34 mouse cellular contexts compared by ENCODE assay signal in the genomic region with DNA sequence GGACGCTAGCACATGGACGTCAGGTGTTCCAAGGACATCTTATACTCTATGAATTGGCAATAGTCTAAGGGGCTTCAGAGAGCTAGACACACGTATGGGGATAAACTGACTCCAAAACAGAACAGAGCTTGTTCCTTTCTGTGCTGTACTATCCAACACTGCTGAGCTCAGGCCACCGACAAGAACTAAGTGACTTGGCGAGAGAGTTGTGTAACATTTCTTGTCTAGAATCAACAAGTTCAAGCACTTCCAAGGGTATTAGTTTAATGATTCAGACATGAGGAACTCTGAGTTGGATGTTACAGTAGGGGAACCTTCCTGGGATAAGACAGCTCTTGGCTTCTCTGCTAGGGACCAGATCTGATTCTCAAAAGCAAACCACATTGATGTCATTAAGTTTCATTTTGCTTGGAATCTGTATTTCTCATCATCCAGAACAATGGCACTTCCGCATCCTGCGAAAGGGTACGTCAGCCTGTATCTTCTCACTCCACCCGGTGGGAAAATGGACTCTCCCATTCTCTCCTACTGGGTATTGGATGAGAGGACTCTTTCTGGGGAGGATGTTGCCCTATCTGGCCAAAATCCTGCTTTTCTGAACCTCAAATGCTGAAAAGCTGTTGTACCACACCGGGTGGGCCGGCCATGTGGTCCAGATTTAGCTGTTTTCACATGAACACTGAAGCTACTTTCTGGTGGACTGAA. TPM values are rescaled to one million over a fixed set of nuclear protein-coding genes. Genes with fewer than 3 reads are reported as not detected.
A peak's percentile ranks its signal among the peaks of the same experiment; 100 is the strongest.
DNase-seq lines count a peak whose midpoint lies in the region; ATAC-seq and TF ChIP-seq lines count a peak whose summit lies in the region.
"Had no signal": no experiment of that assay in that cellular context is flagged by ENCODE, and none has a peak within 500 bp of the region (broad histone marks: within the 10 kb centered on the region; RNA-seq: fewer than 3 reads in every experiment).

No protein-coding gene starts in this region.

- no peak for TF ChIP-seq CTCF in lung, adult 2 months (IDR thresholded peaks at IDR 0.05; ENCODE audit: insufficient read depth, low read length)

- no peaks in the 10 kb centered on the region for H3K27me3 ChIP-seq in lung, embryonic 16.5 days (ENCODE audit: control insufficient read depth, insufficient read depth, low read depth, low read length)
- H3K27me3 ChIP-seq in midbrain, embryonic 15.5 days (replicated peaks), result no peaks in the 10 kb centered on the region
- H3K27me3 ChIP-seq: embryonic facial prominence, embryonic 13.5 days; forebrain, embryonic 12.5 days; forebrain, embryonic 15.5 days; heart, embryonic 15.5 days; hindbrain, embryonic 13.5 days had no signal

- H3K36me3 ChIP-seq in lung, embryonic 16.5 days (ENCODE audit: control insufficient read depth, insufficient read depth, low read length), result no peaks in the 10 kb centered on the region
- H3K36me3 ChIP-seq in midbrain, embryonic 15.5 days (replicated peaks), result no peaks in the 10 kb centered on the region
- H3K36me3 ChIP-seq: embryonic facial prominence, embryonic 10.5 days; embryonic facial prominence, embryonic 13.5 days; forebrain, embryonic 12.5 days; forebrain, embryonic 15.5 days; heart, embryonic 15.5 days; hindbrain, embryonic 10.5 days; hindbrain, embryonic 13.5 days had no signal

- H3K9ac ChIP-seq in lung, embryonic 16.5 days (ENCODE audit: low read length), result no peak overlapping the region
- H3K9ac ChIP-seq in midbrain, embryonic 15.5 days, result no peak overlapping the region
- H3K9ac ChIP-seq: embryonic facial prominence, embryonic 13.5 days; forebrain, embryonic 12.5 days; forebrain, embryonic 15.5 days; heart, embryonic 15.5 days; hindbrain, embryonic 13.5 days had no signal

- no peak overlapping the region for H3K4me3 ChIP-seq in lung, adult 2 months (replicated peaks; ENCODE audit: extremely low read depth, low read depth, low read length)
- H3K4me3 ChIP-seq in lung, embryonic 16.5 days (ENCODE audit: low read length), result no peak overlapping the region
- no peak overlapping the region for H3K4me3 ChIP-seq in midbrain, embryonic 15.5 days
- H3K4me3 ChIP-seq: embryonic facial prominence, embryonic 10.5 days; embryonic facial prominence, embryonic 13.5 days; erythroblast, embryonic 14.5 days; forebrain, embryonic 12.5 days; forebrain, embryonic 15.5 days; heart, embryonic 15.5 days; hindbrain, embryonic 10.5 days; hindbrain, embryonic 13.5 days had no signal

- WGBS in lung, adult 2 months, result 78% methylated on average over 11 of the region's 11 CpGs
- whole genome bisulfite sequencing in lung, embryonic 16.5 days, result 76% methylated on average over 11 of the region's 11 CpGs
- 94% methylated on average over 11 of the region's 11 CpGs for WGBS in midbrain, embryonic 15.5 days

- no peaks in the 10 kb centered on the region for H3K9me3 ChIP-seq in lung, embryonic 16.5 days (ENCODE audit: control insufficient read depth, low read length)
- no peaks in the 10 kb centered on the region for H3K9me3 ChIP-seq in midbrain, embryonic 15.5 days
- H3K9me3 ChIP-seq: embryonic facial prominence, embryonic 10.5 days; embryonic facial prominence, embryonic 13.5 days; forebrain, embryonic 12.5 days; forebrain, embryonic 15.5 days; heart, embryonic 15.5 days; hindbrain, embryonic 10.5 days; hindbrain, embryonic 13.5 days had no signal

- H3K4me1 ChIP-seq in lung, adult 2 months (ENCODE audit: control insufficient read depth, insufficient read depth, low read length), result peaks cover 5% of the 10 kb centered on the region; the same call in 1 of the 2 replicates
- H3K4me1 ChIP-seq in lung, embryonic 16.5 days (replicated peaks; ENCODE audit: control insufficient read depth, insufficient read depth, low read length), result no peaks in the 10 kb centered on the region
- H3K4me1 ChIP-seq in midbrain, embryonic 15.5 days, result no peaks in the 10 kb centered on the region
- H3K4me1 ChIP-seq: embryonic facial prominence, embryonic 10.5 days; embryonic facial prominence, embryonic 13.5 days; forebrain, embryonic 12.5 days; forebrain, embryonic 15.5 days; heart, embryonic 15.5 days; hindbrain, embryonic 10.5 days; hindbrain, embryonic 13.5 days had no signal

- peak; percentile 58 for ATAC-seq in lung, embryonic 16.5 days (ENCODE audit: low read depth)
- ATAC-seq in midbrain, embryonic 15.5 days (replicated peaks), result no peak
- ATAC-seq: CD4-positive, CD25-positive, alpha-beta regulatory T cell, adult 4 months; forebrain, embryonic 15.5 days; hindbrain, embryonic 16.5 days had no signal

- no peak overlapping the region for H3K4me2 ChIP-seq in lung, embryonic 16.5 days (ENCODE audit: low read depth, low read length)
- H3K4me2 ChIP-seq in midbrain, embryonic 15.5 days, result no peak overlapping the region
- H3K4me2 ChIP-seq: embryonic facial prominence, embryonic 13.5 days; forebrain, embryonic 12.5 days; forebrain, embryonic 15.5 days; heart, embryonic 11.5 days; heart, embryonic 15.5 days; hindbrain, embryonic 13.5 days had no signal

- DNase-seq in lung, adult 18-20 months, result peak; percentile 24 to 55
- DNase-seq in lung, postnatal 14 days, result no peak
- DNase-seq in lung, adult 2 months, result peak; percentile 28
- peak; percentile 74 for DNase-seq in lung, postnatal 25 days (ENCODE audit: low spot score)
- DNase-seq in left cerebral cortex, adult 8-10 months (ENCODE audit: low spot score in 2 of 2), result no peak
- no peak for DNase-seq in frontal cortex, postnatal 25 days (ENCODE audit: low spot score in 2 of 2)
- DNase-seq: adrenal gland, adult 2 months; adrenal gland, postnatal 14 days; cerebellum, adult 11-12 months; cerebellum, adult 8-10 months; cerebellum, postnatal 10 days; cerebellum, postnatal 36 days; embryo, embryonic 11 days; gastrocnemius, postnatal 14 days; heart, postnatal 36 days had no signal

- no peak for TF ChIP-seq POLR2A in lung, adult 2 months (IDR thresholded peaks at IDR 0.05; ENCODE audit: borderline replicate concordance, extremely low read depth, low read depth, low read length)

- peak overlapping the region; percentile 62 for H3K27ac ChIP-seq in lung, embryonic 16.5 days (ENCODE audit: low read length)
- H3K27ac ChIP-seq in midbrain, embryonic 15.5 days, result no peak overlapping the region
- H3K27ac ChIP-seq: embryonic facial prominence, embryonic 10.5 days; embryonic facial prominence, embryonic 13.5 days; forebrain, embryonic 12.5 days; forebrain, embryonic 15.5 days; heart, embryonic 15.5 days; hindbrain, embryonic 10.5 days; hindbrain, embryonic 13.5 days had no signal

RNA-seq across cellular contexts. Expression of a gene that starts 1.5 kb away (rescaled TPM):
- polyA plus RNA-seq in lung, adult 2 months (2012; rRNA removed), result 0.03 TPM in 1 of 2 replicates, not detected in the other
- polyA plus RNA-seq in lung, embryonic 16.5 days (2015; fragmentation: Nextera tagmentation; extraction: Ambion mirVana), result 0.06 TPM in 1 of 2 replicates, not detected in the other
- total RNA-seq in left cerebral cortex, adult 8-10 months (2022), result under 1 TPM; 0.34 to 0.94 (median 0.59) TPM
- polyA plus RNA-seq in midbrain, embryonic 15.5 days (2015; fragmentation: Nextera tagmentation; extraction: Ambion mirVana), result 0.64 and 0.74 TPM in 2 replicates
- total RNA-seq: adrenal gland, adult 2 months; adrenal gland, postnatal 14 days; adrenal gland, postnatal 4 days; gastrocnemius, adult 18-20 months; gastrocnemius, postnatal 14 days; heart, adult 18-20 months; heart, postnatal 10 days; heart, postnatal 36 days; MEL had no signal
- polyA plus RNA-seq: adrenal gland, adult 2 months; C2C12; CD4-positive, CD25-positive, alpha-beta regulatory T cell, adult 4 months; embryonic facial prominence, embryonic 10.5 days; erythroblast, embryonic 14.5 days; forebrain, embryonic 12.5 days; heart, embryonic 15.5 days had no signal

RNA-seq across cellular contexts. Expression of a gene that starts 48.5 kb away (rescaled TPM):
- polyA plus RNA-seq in lung, adult 2 months (2012; rRNA removed), result 19.7 and 25.5 TPM in 2 replicates
- 38.1 and 41.2 TPM in 2 replicates for polyA plus RNA-seq in lung, embryonic 16.5 days (2015; fragmentation: Nextera tagmentation; extraction: Ambion mirVana)
- 10 to 100 TPM; 63.9 to 70.8 (median 66.1) TPM for total RNA-seq in left cerebral cortex, adult 8-10 months (2022)
- 53.3 and 57.4 TPM in 2 replicates for polyA plus RNA-seq in midbrain, embryonic 15.5 days (2015; fragmentation: Nextera tagmentation; extraction: Ambion mirVana)

Comparison
In these comparisons a context has a peak if more than half of its experiments do, and no peak if none do; other contexts are left out.
1. DNase-seq: peak in lung, adult 18-20 months (2 of 2), lung, adult 2 months (single experiment) and lung, postnatal 25 days (single experiment); none in lung, postnatal 14 days (single experiment), left cerebral cortex, adult 8-10 months (0 of 2) and frontal cortex, postnatal 25 days (0 of 2).